Mouse (Mus musculus) layer of hippocampus, adult 11-12 months (tissue): ENCODE results near the gene Ttc17.

Source experiments
- DNase-seq: peaks from one replicate; pipeline ENCODE4 v3.0.0; 2022; ENCODE audit warnings: low spot score

The Ttc17 gene

GRCm38 (mm10) chr2:94289659-94290058, 116.8 kb downstream of the Ttc17 start:
- no peak for DNase-seq

GRCm38 (mm10) chr2:94289169-94289568, 117.3 kb downstream of the Ttc17 start:
- peak; percentile 49 for DNase-seq

GRCm38 (mm10) chr2:94288086-94288485, 118.4 kb downstream of the Ttc17 start:
- no peak for DNase-seq

- no peak for DNase-seq
Measured at GRCm38 (mm10) chr2:94287435-94287834, 119.1 kb downstream of the Ttc17 start.

GRCm38 (mm10) chr2:94283526-94283925, 123.0 kb downstream of the Ttc17 start:
- no peak for DNase-seq

- no peak for DNase-seq
Measured at GRCm38 (mm10) chr2:94279596-94279995, 126.9 kb downstream of the Ttc17 start.

- no peak for DNase-seq
Measured at GRCm38 (mm10) chr2:94276103-94276502, 130.4 kb downstream of the Ttc17 start.

GRCm38 (mm10) chr2:94275658-94276057, 130.8 kb downstream of the Ttc17 start:
- DNase-seq: no peak

- peak; percentile 87 for DNase-seq
Measured at GRCm38 (mm10) chr2:94273154-94274021, 133.1 kb downstream of the Ttc17 start.

GRCm38 (mm10) chr2:94271176-94271575, 135.3 kb downstream of the Ttc17 start:
- no peak for DNase-seq

GRCm38 (mm10) chr2:94268835-94269234, 137.7 kb downstream of the Ttc17 start:
- no peak for DNase-seq

GRCm38 (mm10) chr2:94267213-94267850, 139.2 kb downstream of the Ttc17 start:
- no peak for DNase-seq

- no peak for DNase-seq
Measured at GRCm38 (mm10) chr2:94266381-94267160, 139.9 kb downstream of the Ttc17 start.

GRCm38 (mm10) chr2:94265221-94266191, 141.0 kb downstream of the Ttc17 start:
- peak; percentile 59 for DNase-seq

GRCm38 (mm10) chr2:94264631-94265098, 141.8 kb downstream of the Ttc17 start:
- DNase-seq: no peak

- no peak for DNase-seq
Measured at GRCm38 (mm10) chr2:94264006-94264405, 142.5 kb downstream of the Ttc17 start.

- no peak for DNase-seq
Measured at GRCm38 (mm10) chr2:94263530-94263937, 143.0 kb downstream of the Ttc17 start.

- no peak for DNase-seq
Measured at GRCm38 (mm10) chr2:94262917-94263529, 143.5 kb downstream of the Ttc17 start.

- DNase-seq: no peak
Measured at GRCm38 (mm10) chr2:94254102-94254501, 152.4 kb downstream of the Ttc17 start.
